Mouse (Mus musculus): Measurements from ENCODE around the gene Ghrhr. TPM values are rescaled to one million over a fixed set of nuclear protein-coding genes. Genes with fewer than 3 reads are reported as not detected.
A peak's percentile ranks its signal among the peaks of the same experiment; 100 is the strongest.

Ghrhr gene
- total RNA-seq, 2 experiments from 2014 or later: not detected

DNA sequence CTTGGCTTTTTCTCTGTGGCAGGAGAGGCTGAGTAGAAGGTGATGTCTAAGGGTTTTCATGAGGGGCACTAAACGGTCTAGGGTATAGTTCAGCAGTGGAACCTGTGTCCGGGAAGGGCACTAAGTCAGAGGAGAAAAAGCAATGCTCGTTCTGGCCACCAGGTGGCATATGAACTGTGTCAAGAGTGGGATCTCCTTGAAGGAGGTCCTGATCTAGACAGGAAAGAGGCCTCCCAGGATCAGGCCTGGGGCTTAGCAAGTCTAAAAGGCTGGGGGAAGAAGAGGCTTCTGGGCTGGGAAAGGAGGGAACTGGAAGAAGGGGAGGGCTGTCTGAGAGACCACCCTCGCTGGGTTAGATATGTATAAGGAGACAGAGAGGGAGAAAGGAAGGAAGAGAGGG lies 16.4 kb downstream of the Ghrhr start:
- ATAC-seq (ENCODE audit: poor library complexity, severe bottlenecking): peak; percentile 45; the same call in 1 of the 2 replicates

GRCm38 (mm10) chr6:55394854-55395253 lies 18.8 kb downstream of the Ghrhr start:
- no peak for ATAC-seq (ENCODE audit: poor library complexity, severe bottlenecking)

- ATAC-seq (ENCODE audit: poor library complexity, severe bottlenecking): no peak
Observed at GRCm38 (mm10) chr6:55396176-55396575, 20.1 kb downstream of the Ghrhr start.

DNA sequence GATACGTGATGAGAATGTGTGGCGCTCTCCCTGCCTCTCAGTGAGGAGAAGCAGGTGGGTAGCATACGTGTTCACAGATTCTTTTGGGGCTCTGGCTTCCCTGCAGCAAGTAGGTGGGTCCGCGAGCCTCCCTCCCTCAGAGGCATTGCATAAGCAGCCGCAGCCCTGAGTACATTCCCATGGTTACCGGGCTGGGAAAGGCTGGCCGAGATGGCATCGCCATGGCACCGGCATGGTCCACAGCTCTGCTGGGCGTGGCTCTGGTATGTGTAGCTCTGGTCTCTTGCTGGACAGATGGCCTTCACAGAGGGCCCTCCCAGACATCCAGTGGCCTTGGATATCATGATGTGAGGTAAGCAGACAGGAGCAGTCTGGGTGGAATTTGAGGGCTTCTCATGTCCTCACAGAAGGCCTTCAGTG lies 20.5 kb downstream of the Ghrhr start:
- no peak for ATAC-seq (ENCODE audit: poor library complexity, severe bottlenecking)

GRCm38 (mm10) chr6:55398869-55399628 lies 23.0 kb downstream of the Ghrhr start:
- no peak for ATAC-seq (ENCODE audit: poor library complexity, severe bottlenecking)

DNA sequence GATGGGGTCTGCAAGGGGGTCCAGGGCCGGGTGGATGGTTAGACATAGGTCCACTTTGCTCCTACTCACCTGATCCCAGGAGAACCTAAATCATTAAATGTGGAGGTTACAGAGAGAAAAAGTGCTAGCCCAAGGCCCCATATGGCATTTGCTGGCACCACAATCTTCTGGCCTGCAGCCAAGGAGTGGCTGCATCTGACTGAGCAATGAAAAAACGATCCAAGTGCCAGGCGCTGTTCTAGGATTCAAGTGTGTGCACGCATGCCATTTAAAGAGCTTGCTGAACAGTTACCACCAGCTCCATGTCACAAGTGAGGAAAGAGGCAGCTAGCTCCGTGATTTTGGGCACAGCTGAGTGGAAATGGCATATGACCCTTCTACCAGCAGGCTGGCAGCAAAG lies 23.8 kb downstream of the Ghrhr start:
- ATAC-seq (ENCODE audit: poor library complexity, severe bottlenecking): no peak

DNA sequence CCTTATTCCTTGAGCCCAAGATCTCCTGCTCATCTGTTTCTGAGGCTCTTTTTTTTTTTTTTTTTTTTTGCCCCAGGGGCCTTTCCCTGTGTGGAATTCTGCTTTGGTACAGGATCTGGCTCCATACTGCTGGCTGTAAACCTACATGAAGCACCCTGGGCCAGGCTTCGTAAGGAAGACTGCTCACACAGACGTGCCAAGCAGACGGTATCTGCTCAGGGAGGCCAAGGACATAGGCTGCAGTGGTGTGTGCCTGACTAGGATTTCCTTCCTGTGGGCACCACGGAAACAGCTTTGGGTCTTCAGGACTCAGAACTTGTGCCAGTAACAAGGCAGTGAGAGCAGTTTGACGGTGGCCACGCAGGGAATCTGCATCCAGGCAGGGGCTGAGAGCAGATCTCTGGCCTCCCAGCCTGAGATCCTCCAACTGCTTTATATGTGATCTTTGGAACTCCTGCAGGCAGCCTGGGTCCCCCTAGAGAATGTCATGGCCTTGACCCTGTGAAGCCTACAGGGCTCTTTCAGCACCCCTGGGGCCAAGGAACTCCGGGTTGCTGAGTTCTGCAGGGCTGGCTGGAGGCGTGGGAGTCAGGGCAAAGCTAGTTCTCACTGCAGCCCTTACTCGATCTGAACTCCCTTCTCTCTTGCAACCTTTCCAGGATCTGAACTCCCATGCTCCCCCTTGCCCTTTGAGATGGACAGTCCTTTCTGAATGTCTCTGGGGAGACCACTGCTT lies 26.1 kb downstream of the Ghrhr start:
- ATAC-seq (ENCODE audit: poor library complexity, severe bottlenecking): no peak

GRCm38 (mm10) chr6:55403411-55404309 lies 27.6 kb downstream of the Ghrhr start:
- no peak for ATAC-seq (ENCODE audit: poor library complexity, severe bottlenecking)

DNA sequence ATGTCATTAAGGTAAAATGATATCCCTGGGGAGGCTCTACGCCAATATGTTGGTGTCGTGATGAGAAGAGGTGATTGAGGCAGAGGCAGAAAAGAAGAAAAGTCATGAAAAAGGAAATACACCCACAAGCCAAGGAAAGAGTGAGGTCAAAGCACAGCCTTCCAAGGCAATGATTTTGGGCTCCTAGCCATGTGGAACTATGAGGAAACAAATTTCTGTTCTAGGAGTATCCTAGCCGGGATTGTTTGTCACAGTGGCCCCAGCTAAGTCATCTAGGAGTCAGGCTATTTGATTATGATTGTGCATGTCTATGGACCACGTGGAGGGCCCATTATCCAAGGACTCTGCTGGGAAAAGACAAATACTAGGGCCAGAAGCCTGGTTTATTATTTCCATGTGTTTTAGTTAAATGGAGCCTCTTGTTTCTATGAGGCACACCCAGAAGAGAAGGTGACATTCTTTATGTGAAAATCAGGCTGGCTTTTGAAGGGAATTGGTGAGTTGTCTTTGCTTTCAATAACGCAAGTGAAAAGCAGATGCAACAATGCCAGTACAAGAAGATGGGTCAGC lies 28.4 kb downstream of the Ghrhr start:
- no peak for ATAC-seq (ENCODE audit: poor library complexity, severe bottlenecking)

- ATAC-seq (ENCODE audit: poor library complexity, severe bottlenecking): no peak
Observed at GRCm38 (mm10) chr6:55407345-55407744, 31.2 kb downstream of the Ghrhr start.

DNA sequence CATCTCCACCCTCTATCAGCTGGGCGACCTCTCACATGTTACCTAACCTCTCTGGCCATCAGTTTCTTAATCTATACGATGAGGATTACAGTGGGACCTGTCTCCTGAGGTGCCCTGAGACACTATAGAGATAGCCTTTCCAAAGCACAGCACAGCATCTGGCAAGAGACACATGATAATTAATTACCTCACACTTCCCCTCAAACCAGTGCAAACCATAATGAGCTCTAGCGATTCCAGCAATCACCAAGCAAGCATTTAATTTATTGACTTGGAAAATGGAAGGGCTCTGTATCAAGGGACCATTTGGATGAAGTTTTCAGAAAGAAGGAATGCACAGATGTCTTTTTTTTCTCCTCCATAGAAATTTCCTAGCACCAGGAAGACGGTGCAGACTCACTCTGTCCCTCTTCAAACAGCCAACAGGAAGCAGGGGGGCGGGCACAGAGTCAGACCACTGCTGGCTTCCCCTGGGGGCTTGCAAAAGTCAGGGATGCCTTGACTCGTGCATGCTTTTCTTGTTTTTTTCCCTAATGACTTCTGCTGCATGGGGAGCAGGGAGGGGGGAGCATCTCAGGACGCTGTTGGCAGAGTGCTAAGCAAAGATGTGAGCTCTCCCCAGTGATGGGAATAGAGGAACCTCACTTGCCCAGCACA lies 34.2 kb downstream of the Ghrhr start:
- no peak for ATAC-seq (ENCODE audit: poor library complexity, severe bottlenecking)

GRCm38 (mm10) chr6:55410977-55411376 lies 34.9 kb downstream of the Ghrhr start:
- no peak for ATAC-seq (ENCODE audit: poor library complexity, severe bottlenecking)

GRCm38 (mm10) chr6:55416202-55416601 lies 40.1 kb downstream of the Ghrhr start:
- ATAC-seq (ENCODE audit: poor library complexity, severe bottlenecking): no peak

DNA sequence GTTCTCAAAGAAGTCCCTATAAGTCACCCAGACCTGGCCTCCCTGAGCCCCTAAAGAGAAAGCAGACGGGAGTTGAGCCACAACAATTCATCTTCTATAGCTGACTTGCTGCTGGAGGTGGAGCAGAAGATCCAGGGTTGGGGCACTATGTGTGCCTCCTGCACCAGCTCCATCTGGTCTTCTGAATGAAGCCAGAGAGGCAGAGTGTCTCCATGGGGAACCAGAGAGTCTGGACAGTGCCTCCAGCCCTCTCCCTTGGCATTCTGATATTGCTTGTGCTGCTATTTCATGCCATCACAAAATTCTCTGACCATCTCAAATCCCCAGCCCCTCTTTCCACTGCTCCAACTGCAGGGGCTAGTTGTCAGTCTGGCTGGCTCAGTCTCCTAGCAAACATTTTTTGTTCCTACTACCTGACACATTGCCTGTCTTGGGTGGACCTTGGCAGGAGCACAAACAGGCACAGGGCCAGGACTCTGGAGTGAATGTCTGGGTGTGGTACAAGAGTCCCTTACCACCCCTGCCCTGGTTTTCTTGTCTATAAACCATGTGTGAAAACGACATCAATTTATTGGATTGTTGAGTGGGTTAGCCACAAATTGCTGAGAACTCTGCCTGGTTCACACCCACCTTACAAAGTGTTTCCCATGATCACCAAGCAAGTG lies 42.8 kb downstream of the Ghrhr start:
- ATAC-seq (ENCODE audit: poor library complexity, severe bottlenecking): no peak

- no peak for ATAC-seq (ENCODE audit: poor library complexity, severe bottlenecking)
Observed at GRCm38 (mm10) chr6:55420411-55420810, 44.3 kb downstream of the Ghrhr start.

- ATAC-seq (ENCODE audit: poor library complexity, severe bottlenecking): no peak
Observed at GRCm38 (mm10) chr6:55420869-55421361, 44.8 kb downstream of the Ghrhr start.

DNA sequence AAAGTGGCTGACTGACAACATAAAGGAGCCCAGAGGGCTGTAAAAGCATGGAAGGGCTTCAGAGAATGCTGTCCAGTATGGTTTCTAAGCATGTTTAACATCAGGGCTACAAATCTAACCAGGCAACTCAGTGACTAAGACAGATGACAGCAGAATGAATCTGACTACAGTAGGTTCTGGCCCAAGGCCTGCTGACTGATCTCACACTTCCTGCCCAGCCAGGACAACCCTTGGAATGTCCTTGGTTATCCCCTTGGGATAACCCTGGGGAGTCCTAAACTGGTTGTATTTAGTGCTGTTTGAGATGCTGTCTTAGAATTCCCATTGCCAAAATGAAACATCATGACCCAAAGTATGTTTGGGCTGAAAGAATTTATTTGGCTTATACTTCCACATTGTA lies 56.0 kb downstream of the Ghrhr start:
- no peak for ATAC-seq (ENCODE audit: poor library complexity, severe bottlenecking)

DNA sequence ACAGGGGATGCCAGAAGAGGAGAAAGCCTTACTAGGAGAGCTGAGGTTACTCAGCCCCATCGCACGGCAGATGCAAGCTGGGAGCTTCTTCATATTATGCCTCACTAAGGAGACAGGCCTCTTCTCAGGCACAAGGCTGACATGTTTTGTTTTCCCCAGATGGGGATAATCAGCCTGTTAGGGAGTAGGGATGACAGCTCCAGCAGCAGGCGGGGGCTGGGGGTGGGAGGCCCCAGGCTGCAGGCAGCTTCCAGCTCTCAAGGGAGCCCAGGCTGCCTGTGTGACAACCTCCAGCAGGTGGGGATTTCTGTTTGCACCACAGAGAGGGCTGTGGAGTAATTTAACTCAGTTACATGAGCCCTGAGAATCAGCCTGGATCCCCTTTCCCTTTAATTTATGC lies 58.3 kb downstream of the Ghrhr start:
- no peak for ATAC-seq (ENCODE audit: poor library complexity, severe bottlenecking)

- ATAC-seq (ENCODE audit: poor library complexity, severe bottlenecking): no peak
Observed at GRCm38 (mm10) chr6:55435266-55436159, 59.4 kb downstream of the Ghrhr start.
